Mouse (Mus musculus): ENCODE measurements around the gene Btnl2. TPM values are rescaled to one million over a fixed set of nuclear protein-coding genes. Genes with fewer than 3 reads are reported as not detected.

Btnl2 gene
- total RNA-seq, 1 experiment: not detected

DNA sequence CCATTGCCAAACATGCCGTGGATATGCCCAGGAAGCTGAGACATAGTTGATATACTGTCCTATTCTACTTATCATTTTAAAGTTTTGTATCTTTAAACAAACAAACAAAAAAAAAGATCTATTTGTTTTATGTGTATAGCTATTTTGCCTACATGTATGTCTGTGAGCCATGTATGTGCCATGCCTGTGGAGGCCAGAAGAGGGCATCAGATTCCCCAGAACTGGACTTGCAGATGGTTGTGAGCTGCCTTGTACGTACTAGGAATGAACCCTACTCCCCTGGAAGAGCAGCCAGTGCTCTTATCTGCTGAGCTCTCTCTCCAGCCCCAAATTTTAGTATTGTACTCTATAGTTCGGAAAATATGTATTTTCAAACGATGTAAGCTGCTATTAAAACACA is 33.9 kb downstream of the Btnl2 start:
- H3K4me3 ChIP-seq (ENCODE audit: insufficient read depth in 1 of 2, low read depth in 1 of 2, low read length in 2 of 2, poor library complexity in 1 of 2, severe bottlenecking in 1 of 2): no peak overlapping the region
- H3K9ac ChIP-seq (ENCODE audit: insufficient read depth, low read depth, low read length, poor library complexity, severe bottlenecking): no peak overlapping the region
- no peaks in the 10 kb centered on the region for H3K9me3 ChIP-seq (ENCODE audit: control insufficient read depth, insufficient read depth, low read depth, low read length)
- in situ Hi-C loops (cut with MboI; ENCODE audit: low sequenced_read_pairs in 2 of 2, unreplicated experiment in 2 of 2): no loop called here
- H3K27ac ChIP-seq (ENCODE audit: insufficient read depth, low read depth, low read length, poor library complexity, severe bottlenecking): no peak overlapping the region
- TF ChIP-seq HCFC1 (IDR thresholded peaks at IDR 0.05; ENCODE audit: borderline replicate concordance, insufficient read depth, low read length) (no peak), MAFK (IDR thresholded peaks at IDR 0.05; ENCODE audit: insufficient read depth, low read depth, low read length) (no peak), CHD2 (IDR thresholded peaks at IDR 0.05; ENCODE audit: low read depth, low read length) (no peak), ZNF384 (IDR thresholded peaks at IDR 0.05; ENCODE audit: low read depth, low read length) (no peak), ZC3H11A (IDR thresholded peaks at IDR 0.05; ENCODE audit: borderline replicate concordance, low read depth, low read length) (no peak)
- H3K36me3 ChIP-seq (ENCODE audit: control insufficient read depth, insufficient read depth, low read length, poor library complexity, severe bottlenecking): no peaks in the 10 kb centered on the region
- DNase-seq (ENCODE audit: low read depth, low spot score): no peak
- H3K4me1 ChIP-seq (ENCODE audit: control insufficient read depth in 2 of 2, insufficient read depth in 2 of 2, low read length in 2 of 2, poor library complexity in 1 of 2): peaks cover 0 to 2% of the 10 kb centered on the region in 2 experiments; a peak in 1 of 4 replicates

DNA sequence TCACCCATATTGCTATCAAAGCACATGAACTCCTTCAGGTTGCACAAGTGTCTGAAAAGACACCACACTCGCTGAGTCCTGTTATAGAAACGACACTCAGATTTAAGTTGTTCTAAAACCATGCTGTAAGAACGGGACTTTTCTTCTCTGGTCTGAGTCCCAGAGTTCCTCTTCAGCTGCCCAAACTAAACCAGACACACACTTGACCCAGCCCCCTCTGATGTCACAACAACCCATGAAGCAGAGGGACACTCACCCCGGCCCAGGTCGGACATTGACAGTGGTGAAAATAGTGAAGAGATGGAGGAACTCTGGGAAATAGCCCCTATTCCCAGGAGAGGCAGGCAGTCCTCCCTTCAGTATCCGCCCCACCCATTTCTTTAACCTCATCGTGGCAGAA is 36.9 kb downstream of the Btnl2 start:
- in situ Hi-C loops (cut with MboI; ENCODE audit: low sequenced_read_pairs in 2 of 2, unreplicated experiment in 2 of 2): no loop called here
- Histone ChIP-seq H3K9ac (ENCODE audit: insufficient read depth, low read depth, low read length, poor library complexity, severe bottlenecking) (no peak overlapping the region), H3K9me3 (ENCODE audit: control insufficient read depth, insufficient read depth, low read depth, low read length) (no peaks in the 10 kb centered on the region), H3K36me3 (ENCODE audit: control insufficient read depth, insufficient read depth, low read length, poor library complexity, severe bottlenecking) (no peaks in the 10 kb centered on the region), H3K4me1 (ENCODE audit: control insufficient read depth in 2 of 2, insufficient read depth in 2 of 2, low read length in 2 of 2, poor library complexity in 1 of 2) (peaks cover 0 to 2% of the 10 kb centered on the region in 2 experiments; a peak in 1 of 4 replicates), H3K4me3 (ENCODE audit: insufficient read depth in 1 of 2, low read depth in 1 of 2, low read length in 2 of 2, poor library complexity in 1 of 2, severe bottlenecking in 1 of 2) (no peak overlapping the region), H3K27ac (ENCODE audit: insufficient read depth, low read depth, low read length, poor library complexity, severe bottlenecking) (no peak overlapping the region)
- no peak for DNase-seq (ENCODE audit: low read depth, low spot score)
- no peak for TF ChIP-seq HCFC1 (IDR thresholded peaks at IDR 0.05; ENCODE audit: borderline replicate concordance, insufficient read depth, low read length)

DNA sequence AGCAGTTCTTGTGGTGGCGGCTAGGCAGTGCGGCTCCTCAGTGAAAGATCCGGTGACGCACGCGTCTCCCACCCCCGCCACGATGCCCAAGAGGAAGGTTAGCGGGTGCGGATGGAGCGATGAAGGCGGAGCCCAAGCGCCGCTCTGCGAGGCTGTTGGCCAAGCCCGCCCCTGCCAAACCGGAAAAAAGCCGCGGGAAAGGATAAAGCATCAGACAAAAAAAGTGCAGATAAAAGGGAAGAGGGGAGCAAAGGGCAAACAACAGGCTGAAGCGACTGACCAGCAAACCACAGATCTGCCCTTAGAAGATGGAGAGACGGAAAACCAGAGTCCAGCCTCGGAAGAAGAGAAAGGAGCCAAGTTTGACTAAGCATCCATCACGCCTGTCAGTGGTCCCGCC is 37.7 kb downstream of the Btnl2 start:
- H3K27ac ChIP-seq (ENCODE audit: insufficient read depth, low read depth, low read length, poor library complexity, severe bottlenecking): no peak overlapping the region
- no peaks in the 10 kb centered on the region for H3K36me3 ChIP-seq (ENCODE audit: control insufficient read depth, insufficient read depth, low read length, poor library complexity, severe bottlenecking)
- H3K9me3 ChIP-seq (ENCODE audit: control insufficient read depth, insufficient read depth, low read depth, low read length): no peaks in the 10 kb centered on the region
- H3K9ac ChIP-seq (ENCODE audit: insufficient read depth, low read depth, low read length, poor library complexity, severe bottlenecking): no peak overlapping the region
- in situ Hi-C loops (cut with MboI; ENCODE audit: low sequenced_read_pairs in 2 of 2, unreplicated experiment in 2 of 2): no loop called here
- H3K4me3 ChIP-seq (ENCODE audit: insufficient read depth in 1 of 2, low read depth in 1 of 2, low read length in 2 of 2, poor library complexity in 1 of 2, severe bottlenecking in 1 of 2): no peak overlapping the region
- no peak for TF ChIP-seq HCFC1 (IDR thresholded peaks at IDR 0.05; ENCODE audit: borderline replicate concordance, insufficient read depth, low read length)
- no peak for TF ChIP-seq CHD2 (IDR thresholded peaks at IDR 0.05; ENCODE audit: low read depth, low read length)
- TF ChIP-seq ZC3H11A (IDR thresholded peaks at IDR 0.05; ENCODE audit: borderline replicate concordance, low read depth, low read length): no peak
- no peak for TF ChIP-seq ZNF384 (IDR thresholded peaks at IDR 0.05; ENCODE audit: low read depth, low read length)
- TF ChIP-seq MAFK (IDR thresholded peaks at IDR 0.05; ENCODE audit: insufficient read depth, low read depth, low read length): no peak
- H3K4me1 ChIP-seq (ENCODE audit: control insufficient read depth in 2 of 2, insufficient read depth in 2 of 2, low read length in 2 of 2, poor library complexity in 1 of 2): peaks cover 0 to 2% of the 10 kb centered on the region in 2 experiments; a peak in 1 of 4 replicates
- DNase-seq (ENCODE audit: low read depth, low spot score): no peak

DNA sequence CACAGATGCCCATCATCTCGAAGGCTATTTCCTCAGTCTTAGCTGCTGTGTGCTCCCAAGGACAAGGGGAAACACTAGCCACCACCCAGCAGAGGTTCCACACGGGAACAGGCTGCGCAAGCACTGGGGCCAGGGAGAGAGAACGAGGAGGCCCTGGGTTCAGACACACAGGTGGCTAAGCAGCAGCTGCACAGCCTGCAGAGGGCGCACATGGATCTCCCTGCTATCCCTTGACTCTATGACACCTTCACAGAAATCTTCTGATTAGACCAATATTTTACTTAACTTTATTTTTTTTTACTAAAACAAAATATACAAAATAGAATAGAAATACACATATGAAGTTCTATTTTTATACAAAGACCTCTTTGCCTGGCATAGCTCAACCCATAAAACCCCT is 42.7 kb downstream of the Btnl2 start:
- H3K4me1 ChIP-seq (ENCODE audit: control insufficient read depth in 2 of 2, insufficient read depth in 2 of 2, low read length in 2 of 2, poor library complexity in 1 of 2): no peaks in the 10 kb centered on the region; a peak in 1 of 4 replicates
- H3K36me3 ChIP-seq (ENCODE audit: control insufficient read depth, insufficient read depth, low read length, poor library complexity, severe bottlenecking): no peaks in the 10 kb centered on the region
- H3K27ac ChIP-seq (ENCODE audit: insufficient read depth, low read depth, low read length, poor library complexity, severe bottlenecking): no peak overlapping the region
- in situ Hi-C loops (cut with MboI; ENCODE audit: low sequenced_read_pairs in 2 of 2, unreplicated experiment in 2 of 2): no loop called here
- no peak for DNase-seq (ENCODE audit: low read depth, low spot score)
- TF ChIP-seq MAFK (IDR thresholded peaks at IDR 0.05; ENCODE audit: insufficient read depth, low read depth, low read length): no peak
- no peak for TF ChIP-seq ZC3H11A (IDR thresholded peaks at IDR 0.05; ENCODE audit: borderline replicate concordance, low read depth, low read length)
- TF ChIP-seq CHD2 (IDR thresholded peaks at IDR 0.05; ENCODE audit: low read depth, low read length): no peak
- no peak for TF ChIP-seq ZNF384 (IDR thresholded peaks at IDR 0.05; ENCODE audit: low read depth, low read length)
- TF ChIP-seq HCFC1 (IDR thresholded peaks at IDR 0.05; ENCODE audit: borderline replicate concordance, insufficient read depth, low read length): no peak
- H3K4me3 ChIP-seq (ENCODE audit: insufficient read depth in 1 of 2, low read depth in 1 of 2, low read length in 2 of 2, poor library complexity in 1 of 2, severe bottlenecking in 1 of 2): no peak overlapping the region
- H3K9me3 ChIP-seq (ENCODE audit: control insufficient read depth, insufficient read depth, low read depth, low read length): no peaks in the 10 kb centered on the region
- H3K9ac ChIP-seq (ENCODE audit: insufficient read depth, low read depth, low read length, poor library complexity, severe bottlenecking): no peak overlapping the region

DNA sequence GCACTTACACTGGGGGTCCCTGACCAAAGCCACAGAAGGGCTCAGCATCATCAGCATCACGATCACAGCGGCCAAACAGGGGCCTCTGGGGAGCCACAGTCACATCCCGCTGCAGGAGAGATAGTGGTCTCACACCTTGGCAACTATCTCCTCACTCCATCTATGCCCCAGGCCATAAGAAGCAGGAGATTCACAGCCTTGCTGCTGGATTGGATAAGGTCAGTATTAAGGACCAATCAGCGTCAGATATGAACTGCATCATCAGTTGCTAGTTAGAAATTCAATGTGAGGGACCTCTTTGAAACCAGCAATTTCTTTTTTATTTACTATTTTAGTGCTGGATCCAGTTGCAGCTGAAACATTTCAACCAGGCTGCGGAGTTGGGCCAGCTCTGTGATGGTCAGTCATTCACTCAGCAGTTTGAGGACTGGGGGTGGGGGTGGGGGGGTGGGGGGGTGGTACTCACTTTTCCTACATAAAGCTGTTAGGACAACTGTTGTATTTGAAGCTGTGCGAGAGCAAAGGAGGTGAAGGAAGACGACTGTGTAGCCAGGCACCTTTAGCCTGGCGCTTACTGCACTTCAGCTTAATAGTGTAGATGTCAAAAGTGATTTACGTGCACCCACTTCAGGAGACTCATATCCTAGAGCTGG is 43.6 kb downstream of the Btnl2 start:
- no peaks in the 10 kb centered on the region for H3K36me3 ChIP-seq (ENCODE audit: control insufficient read depth, insufficient read depth, low read length, poor library complexity, severe bottlenecking)
- no peak overlapping the region for H3K27ac ChIP-seq (ENCODE audit: insufficient read depth, low read depth, low read length, poor library complexity, severe bottlenecking)
- DNase-seq (ENCODE audit: low read depth, low spot score): peak; percentile 87
- in situ Hi-C loops (cut with MboI; ENCODE audit: low sequenced_read_pairs in 2 of 2, unreplicated experiment in 2 of 2): no loop called here
- TF ChIP-seq ZC3H11A (IDR thresholded peaks at IDR 0.05; ENCODE audit: borderline replicate concordance, low read depth, low read length) (no peak), CHD2 (IDR thresholded peaks at IDR 0.05; ENCODE audit: low read depth, low read length) (peak; percentile 96), ZNF384 (IDR thresholded peaks at IDR 0.05; ENCODE audit: low read depth, low read length) (no peak), MAFK (IDR thresholded peaks at IDR 0.05; ENCODE audit: insufficient read depth, low read depth, low read length) (no peak), HCFC1 (IDR thresholded peaks at IDR 0.05; ENCODE audit: borderline replicate concordance, insufficient read depth, low read length) (no peak)
- no peaks in the 10 kb centered on the region for H3K9me3 ChIP-seq (ENCODE audit: control insufficient read depth, insufficient read depth, low read depth, low read length)
- no peak overlapping the region for H3K9ac ChIP-seq (ENCODE audit: insufficient read depth, low read depth, low read length, poor library complexity, severe bottlenecking)
- H3K4me1 ChIP-seq (ENCODE audit: control insufficient read depth in 2 of 2, insufficient read depth in 2 of 2, low read length in 2 of 2, poor library complexity in 1 of 2): no peaks in the 10 kb centered on the region; a peak in 1 of 4 replicates
- peak overlapping the region; percentile 69 to 88 for H3K4me3 ChIP-seq (ENCODE audit: insufficient read depth in 1 of 2, low read depth in 1 of 2, low read length in 2 of 2, poor library complexity in 1 of 2, severe bottlenecking in 1 of 2)
